Mouse (Mus musculus) MEL (cell line): Measurements from ENCODE around the gene Cacna1c. TPM values are rescaled to one million over a fixed set of nuclear protein-coding genes. Genes with fewer than 3 reads are reported as not detected.

Experiments used
- DNase-seq: peaks from one replicate; pipeline ENCODE4 v3.0.0; 2011; ENCODE audit warnings: low read depth, low spot score
- H3K27ac ChIP-seq: 2 replicates; pipeline ENCODE4 v1.5.1; 2012; ENCODE audit warnings: low read depth, mild to moderate bottlenecking, control low read depth, low read length, moderate library complexity; ENCODE audit not compliant: control insufficient read depth
- H3K27me3 ChIP-seq, 2 experiments: fragments of 150-350 bp in 1 of 2; sonication (generic) in 1 of 2; 2 replicates each; pipeline ENCODE4 v1.6.1; 2012; ENCODE audit warnings: low read length in 2 of 2, mild to moderate bottlenecking in 2 of 2, improper control_type of control experiment in 1 of 2, moderate library complexity in 1 of 2; ENCODE audit not compliant: insufficient read depth in 2 of 2, control insufficient read depth in 1 of 2
- H3K36me3 ChIP-seq, 2 experiments: 2 replicates each; pipeline ENCODE4 v1.6.1; 2012 to 2014; ENCODE audit warnings: low read length in 2 of 2, improper control_type of control experiment in 1 of 2, inconsistent platforms in 1 of 2, mild to moderate bottlenecking in 1 of 2; ENCODE audit not compliant: insufficient read depth in 2 of 2, control insufficient read depth in 1 of 2
- H3K4me1 ChIP-seq, 2 experiments: fragments of 150-350 bp in 1 of 2; sonication (generic) in 1 of 2; 2 replicates each; pipeline ENCODE4 v1.6.1; 2012; ENCODE audit warnings: low read length in 2 of 2, improper control_type of control experiment in 1 of 2, mild to moderate bottlenecking in 1 of 2; ENCODE audit not compliant: insufficient read depth in 2 of 2, control insufficient read depth in 1 of 2
- H3K4me3 ChIP-seq, 2 experiments: fragments of 150-350 bp in 1 of 2; sonication (generic) in 1 of 2; 2 replicates each; pipeline ENCODE4 v1.5.1; 2012; ENCODE audit warnings: low read depth in 2 of 2, low read length in 2 of 2, mild to moderate bottlenecking in 2 of 2, moderate library complexity in 2 of 2, control low read depth in 1 of 2, improper control_type of control experiment in 1 of 2; ENCODE audit not compliant: control insufficient read depth in 1 of 2, insufficient read depth in 1 of 2
- H3K79me2 ChIP-seq: 2 replicates; pipeline ENCODE4 v1.6.1; 2012; ENCODE audit warnings: mild to moderate bottlenecking, low read length, moderate library complexity; ENCODE audit not compliant: control insufficient read depth, poor library complexity, insufficient read depth
- H3K9ac ChIP-seq: 2 replicates; pipeline ENCODE4 v1.6.1; 2012; ENCODE audit warnings: low read depth, mild to moderate bottlenecking, control low read depth, low read length, moderate library complexity; ENCODE audit not compliant: control insufficient read depth, poor library complexity, severe bottlenecking
- H3K9me3 ChIP-seq: fragments of 150-350 bp; sonication (generic); replicated peaks from 2 replicates; pipeline ENCODE4 v1.6.1; 2012; ENCODE audit warnings: mild to moderate bottlenecking, low read length, improper control_type of control experiment, moderate library complexity; ENCODE audit not compliant: insufficient read depth
- BHLHE40 ChIP-seq: IDR thresholded peaks from 2 replicates; pipeline ENCODE4 v1.6.1; 2012; ENCODE audit warnings: low read depth, mild to moderate bottlenecking, inconsistent platforms, low read length, improper control_type of control experiment, borderline replicate concordance
- CHD1 ChIP-seq: IDR thresholded peaks from 2 replicates; pipeline ENCODE4 v1.6.1; 2012; ENCODE audit warnings: low read depth, mild to moderate bottlenecking, inconsistent platforms, low read length, improper control_type of control experiment
- CTCF ChIP-seq, 3 experiments: IDR thresholded peaks in 2 of 3; conservative IDR thresholded peaks in 1 of 3; 2 replicates each; pipeline ENCODE4 v1.5.1; 2011 to 2012; ENCODE audit warnings: low read length in 3 of 3, low read depth in 2 of 3, mild to moderate bottlenecking in 2 of 3, improper control_type of control experiment in 1 of 3, inconsistent platforms in 1 of 3, mixed read lengths in 1 of 3, moderate library complexity in 1 of 3; ENCODE audit not compliant: control insufficient read depth in 1 of 3, insufficient read depth in 1 of 3, poor library complexity in 1 of 3, severe bottlenecking in 1 of 3
- E2F4 ChIP-seq: IDR thresholded peaks from 2 replicates; pipeline ENCODE4 v1.6.1; 2011; ENCODE audit warnings: low read depth, low read length, improper control_type of control experiment, borderline replicate concordance
- ETS1 ChIP-seq: IDR thresholded peaks from 2 replicates; pipeline ENCODE4 v1.6.1; 2012; ENCODE audit warnings: low read depth, mild to moderate bottlenecking, inconsistent platforms, low read length, improper control_type of control experiment, moderate library complexity
- GABPA ChIP-seq: IDR thresholded peaks from 2 replicates; pipeline ENCODE4 v1.6.1; 2012; ENCODE audit warnings: low read depth, mild to moderate bottlenecking, inconsistent platforms, low read length, improper control_type of control experiment, moderate library complexity
- MAX ChIP-seq: IDR thresholded peaks from 2 replicates; pipeline ENCODE4 v1.6.1; 2011; ENCODE audit warnings: low read length, improper control_type of control experiment
- MEF2A ChIP-seq: IDR thresholded peaks from 2 replicates; pipeline ENCODE4 v1.6.1; 2014; ENCODE audit warnings: low read depth, mild to moderate bottlenecking, inconsistent platforms, low read length, improper control_type of control experiment; ENCODE audit not compliant: poor library complexity, insufficient replicate concordance, severe bottlenecking; ENCODE audit errors: extremely low read depth
- MYC ChIP-seq: IDR thresholded peaks from 2 replicates; pipeline ENCODE4 v1.6.1; 2011; ENCODE audit warnings: low read depth, mild to moderate bottlenecking, low read length, improper control_type of control experiment, moderate library complexity
- RAD21 ChIP-seq: IDR thresholded peaks from 2 replicates; pipeline ENCODE4 v1.6.1; 2011; ENCODE audit warnings: mild to moderate bottlenecking, low read depth, low read length, improper control_type of control experiment
- RCOR1 ChIP-seq: IDR thresholded peaks from 2 replicates; pipeline ENCODE4 v1.6.1; 2012; ENCODE audit warnings: low read depth, mild to moderate bottlenecking, inconsistent platforms, low read length, improper control_type of control experiment
- SIN3A ChIP-seq: IDR thresholded peaks from 2 replicates; pipeline ENCODE4 v1.6.1; 2012; ENCODE audit warnings: low read length, improper control_type of control experiment, inconsistent platforms
- TAL1 ChIP-seq: IDR thresholded peaks from 2 replicates; pipeline ENCODE4 v1.6.1; 2012; ENCODE audit warnings: mild to moderate bottlenecking, inconsistent platforms, low read length, moderate library complexity, mixed read lengths
- UBTF ChIP-seq: IDR thresholded peaks from 2 replicates; pipeline ENCODE4 v1.6.1; 2012; ENCODE audit warnings: low read depth, mild to moderate bottlenecking, inconsistent platforms, low read length, improper control_type of control experiment, moderate library complexity, borderline replicate concordance; ENCODE audit not compliant: insufficient read depth
- ZMIZ1 ChIP-seq: IDR thresholded peaks from 2 replicates; pipeline ENCODE4 v1.6.1; 2012; ENCODE audit warnings: low read depth, mild to moderate bottlenecking, inconsistent platforms, low read length, improper control_type of control experiment, moderate library complexity
- ZNF384 ChIP-seq: IDR thresholded peaks from 2 replicates; pipeline ENCODE4 v1.6.1; 2012; ENCODE audit warnings: low read depth, mild to moderate bottlenecking, inconsistent platforms, low read length, improper control_type of control experiment
- polyA plus RNA-seq, 2 experiments: library from polyadenylated mRNA; stranded (reverse) in 1 of 2; unstranded in 1 of 2; fragments of >175 nt in 1 of 2; fragments of >200 nt in 1 of 2; gene quantifications; 2 replicates each; pipeline versions ENCODE4 v1.2.1 to v1.2.4; 2012; ENCODE audit warnings: low replicate concordance in 2 of 2, low read depth in 1 of 2; ENCODE audit not compliant: insufficient read length in 2 of 2, insufficient read depth in 1 of 2, missing spikeins in 1 of 2
- total RNA-seq: library from RNA; depleted of rRNA; stranded (reverse); fragments of 300-350 nt; gene quantifications from 2 replicates; pipeline ENCODE4 v1.2.3, GENCODE M21; 2012

Cacna1c gene
- total and polyA plus RNA-seq, 3 experiments = 3.4 to 4.4 TPM; not detected in 1

- H3K9me3 ChIP-seq = no peaks in the 10 kb centered on the region
- H3K79me2 ChIP-seq = no peaks in the 10 kb centered on the region
- H3K27ac ChIP-seq = no peak overlapping the region
- DNase-seq = no peak
- H3K4me1 ChIP-seq = peaks cover 0 to 3% of the 10 kb centered on the region in 2 experiments; a peak in 1 of 4 replicates
- peaks cover 0 to 2% of the 10 kb centered on the region in 2 experiments; a peak in 2 of 4 replicates for H3K36me3 ChIP-seq
- peaks cover 0 to 1% of the 10 kb centered on the region in 2 experiments; a peak in 3 of 4 replicates for H3K27me3 ChIP-seq
- no peak for TF ChIP-seq ZMIZ1
- H3K4me3 ChIP-seq = no peak overlapping the region
- H3K9ac ChIP-seq = no peak overlapping the region
Measured at GRCm38 (mm10) chr6:118825400-118825871, 370.8 kb downstream of the Cacna1c start.

- no peak for TF ChIP-seq SIN3A
- TF ChIP-seq CTCF (IDR thresholded peaks at IDR 0.05 in 2 of 3, conservative IDR thresholded peaks at IDR 0.05 in 1 of 3; ENCODE audit: control insufficient read depth in 1 of 3, insufficient read depth in 1 of 3, low read depth in 2 of 3, low read length in 3 of 3, poor library complexity in 1 of 3, severe bottlenecking in 1 of 3) = no peak
- no peak for TF ChIP-seq UBTF
- TF ChIP-seq RAD21 = no peak
- no peak for TF ChIP-seq RCOR1
- TF ChIP-seq TAL1 = no peak
- no peak for TF ChIP-seq GABPA
- no peak for TF ChIP-seq CHD1
- no peak for TF ChIP-seq E2F4
- no peak for TF ChIP-seq BHLHE40
Measured at GRCm38 (mm10) chr6:118821536-118821935, 374.7 kb downstream of the Cacna1c start.

GRCm38 (mm10) chr6:118819657-118820056, 376.6 kb downstream of the Cacna1c start:
- no peaks in the 10 kb centered on the region for H3K36me3 ChIP-seq

More at GRCm38 (mm10) chr6:118821536-118821935, 374.7 kb downstream of the Cacna1c start:
- H3K9me3 ChIP-seq = no peaks in the 10 kb centered on the region
- no peak overlapping the region for H3K27ac ChIP-seq
- peaks cover 0 to 1% of the 10 kb centered on the region in 2 experiments; a peak in 3 of 4 replicates for H3K27me3 ChIP-seq
- no peaks in the 10 kb centered on the region for H3K36me3 ChIP-seq
- H3K4me1 ChIP-seq = no peaks in the 10 kb centered on the region
- DNase-seq = no peak
- no peaks in the 10 kb centered on the region for H3K79me2 ChIP-seq
- H3K4me3 ChIP-seq = no peak overlapping the region
- no peak overlapping the region for H3K9ac ChIP-seq

More at GRCm38 (mm10) chr6:118819657-118820056, 376.6 kb downstream of the Cacna1c start:
- DNase-seq = no peak
- no peak overlapping the region for H3K9ac ChIP-seq
- no peak overlapping the region for H3K4me3 ChIP-seq
- H3K27me3 ChIP-seq = peaks cover 0 to 1% of the 10 kb centered on the region in 2 experiments; a peak in 3 of 4 replicates
- no peak for TF ChIP-seq ETS1
- TF ChIP-seq ZNF384 = no peak
- TF ChIP-seq MAX = no peak
- no peak for TF ChIP-seq MEF2A
- TF ChIP-seq MYC = no peak
- H3K79me2 ChIP-seq = no peaks in the 10 kb centered on the region
- H3K4me1 ChIP-seq = no peaks in the 10 kb centered on the region
- H3K9me3 ChIP-seq = no peaks in the 10 kb centered on the region
- no peak overlapping the region for H3K27ac ChIP-seq
